Mouse (Mus musculus) Patski (cell line): ENCODE data around the gene Atp6v0a1. TPM values are rescaled to one million over a fixed set of nuclear protein-coding genes. Genes with fewer than 3 reads are reported as not detected.

Experiments used
- ATAC-seq: fragments of 100-300 bp; one replicate; pipeline ENCODE4 v1.8.0; 2021
- CTCF ChIA-PET: fragments of 350-600 bp; sonication (Branson Sonifier 250); formaldehyde crosslinking; loops from one replicate; lab custom pipeline; 2022; ENCODE audit warnings: inconsistent platforms; lab: Charles Lee
- POLR2A ChIA-PET: fragments of 350-600 bp; sonication (Branson Sonifier 250); formaldehyde crosslinking; loops from one replicate; lab custom pipeline; 2022; ENCODE audit warnings: antibody characterized with exemption, inconsistent platforms; lab: Charles Lee
- DNase-seq: peaks from one replicate; pipeline ENCODE4 v3.0.0-alpha.2; 2011; ENCODE audit warnings: low read depth, low spot score
- H3K27me3 ChIP-seq: fragments of 371-371 bp; one replicate; pipeline ENCODE4 v1.5.1; 2021
- CTCF ChIP-seq: fragments of 100-300 bp; IDR thresholded peaks from one replicate; pipeline ENCODE4 v1.5.1; 2021
- in situ Hi-C: fragments of 300-500 bp; cut with MboI; formaldehyde crosslinking; loops from 3 replicates; pipeline ENCODE4 v1.11.1; 2018; ENCODE audit warnings: low pct_unique_long_range_greater_than_20kb, mixed read lengths
- polyA plus RNA-seq: library from polyadenylated mRNA; unstranded; gene quantifications from one replicate; pipeline ENCODE4 v1.2.3, GENCODE M21; 2021

Gene Atp6v0a1
- polyA plus RNA-seq, 1 experiment from 2014 or later = 141 TPM

DNA sequence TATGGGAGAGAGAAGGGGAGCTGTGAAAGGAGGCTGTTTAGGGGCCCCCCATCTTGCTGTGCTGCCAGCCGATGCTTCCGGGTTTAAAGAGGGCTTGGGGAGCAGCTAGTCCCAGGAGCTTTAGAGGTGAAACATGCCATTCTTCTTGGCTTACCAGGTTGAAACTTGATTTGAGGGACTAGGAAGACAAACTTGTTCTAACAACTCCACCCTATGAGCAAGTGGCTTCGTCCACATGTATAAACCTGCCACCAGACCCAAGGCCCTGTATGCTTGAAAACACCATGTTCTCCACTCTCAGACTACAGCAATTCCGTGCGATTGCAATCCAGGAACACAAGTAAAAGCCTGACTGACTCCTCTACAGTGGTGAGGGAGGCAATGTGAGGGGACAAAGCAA, 93.8 kb downstream of the Atp6v0a1 start:
- ChIA-PET POLR2A (no interaction called here), CTCF (interaction anchor here (1.3 kb wide), 1 partner anchor 89 kb away, joined by 3 read pairs; no protein-coding TSS in a partner anchor)
- no peak for TF ChIP-seq CTCF
- ATAC-seq (no peak), DNase-seq (no peak)
- in situ Hi-C loops = no loop called here
- no peaks in the 10 kb centered on the region for H3K27me3 ChIP-seq

DNA sequence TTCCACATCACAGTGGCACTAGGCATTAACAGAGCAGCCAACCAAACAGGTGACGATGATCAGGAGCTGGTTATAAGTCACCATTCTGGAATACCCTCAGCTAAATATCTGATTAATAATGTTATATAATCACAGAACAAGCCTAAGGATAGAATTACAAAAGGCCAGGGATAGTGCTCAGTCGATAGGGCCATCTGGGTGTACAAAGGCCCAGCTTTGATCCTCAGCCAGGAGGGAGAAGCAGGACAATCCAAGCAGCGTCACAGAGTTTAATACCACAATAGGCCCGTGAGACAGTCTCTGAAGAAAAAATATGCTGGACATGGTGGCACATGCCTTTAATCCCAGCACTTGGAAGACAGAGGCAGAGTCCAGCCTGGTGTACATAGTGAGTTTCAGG, 100.1 kb downstream of the Atp6v0a1 start:
- ChIA-PET POLR2A (interaction anchor here (1.0 kb wide), 1 partner anchor 14 kb away, joined by 3 read pairs; the partner anchor contains the start of gene Psmc3ip), CTCF (interaction anchor here (0.9 to 1.4 kb wide), 2 partner anchors 61 to 67 kb away, joined by 3 read pairs; partner anchors contain the start of gene Cntnap1)
- ATAC-seq = no peak
- no peak for DNase-seq
- TF ChIP-seq CTCF = no peak
- H3K27me3 ChIP-seq = no peaks in the 10 kb centered on the region
- in situ Hi-C loops = no loop called here

DNA sequence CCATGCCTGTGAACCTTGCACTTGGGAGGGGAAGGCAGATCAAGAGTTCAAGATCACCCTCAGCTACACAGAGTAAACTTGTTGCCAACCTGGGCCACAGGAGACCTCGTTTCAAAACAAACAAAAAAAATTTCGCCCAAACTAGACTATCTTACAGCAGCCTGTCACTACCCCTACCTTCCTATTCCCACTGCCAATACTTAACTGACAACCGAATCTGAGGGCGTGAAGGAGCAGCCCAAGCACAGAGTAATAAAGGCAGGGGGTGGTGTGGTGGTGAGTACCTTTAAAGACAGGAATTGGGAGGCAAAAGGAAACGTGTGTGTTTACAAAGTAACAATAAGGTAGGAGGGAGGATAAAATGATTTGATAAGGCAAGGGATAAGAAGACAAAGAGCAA, 101.5 kb downstream of the Atp6v0a1 start:
- CTCF ChIA-PET = interaction anchor here (0.6 kb wide), 1 partner anchor 316 kb away, joined by 3 read pairs; no protein-coding TSS in a partner anchor
- POLR2A ChIA-PET = interaction anchor here (1.1 kb wide), 1 partner anchor 23 kb away, joined by 4 read pairs; no protein-coding TSS in a partner anchor
- in situ Hi-C loops = no loop called here

DNA sequence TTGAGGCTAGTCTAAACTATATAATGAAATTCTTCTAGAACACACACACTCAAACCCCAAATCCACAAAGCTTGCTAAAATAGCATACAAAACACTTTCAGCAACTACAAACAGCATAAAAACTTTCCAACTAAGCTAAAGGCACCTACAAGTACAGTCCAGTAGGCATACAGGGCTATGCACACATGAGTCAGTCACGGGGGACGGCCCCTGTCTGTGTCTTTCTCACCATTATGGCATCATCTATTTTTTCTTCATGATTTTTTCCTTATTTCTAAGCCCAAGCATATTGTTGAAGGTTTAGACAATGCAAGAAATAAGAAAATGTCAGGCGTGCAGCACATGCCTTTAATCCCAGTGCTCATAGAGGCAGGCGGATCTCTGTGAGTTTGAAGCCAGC, 101.9 kb downstream of the Atp6v0a1 start:
- POLR2A ChIA-PET = interaction anchor here (1.1 kb wide), 1 partner anchor 23 kb away, joined by 4 read pairs; no protein-coding TSS in a partner anchor
- TF ChIP-seq CTCF = no peak
- CTCF ChIA-PET = interaction anchor here (0.6 kb wide), 1 partner anchor 316 kb away, joined by 3 read pairs; no protein-coding TSS in a partner anchor
- in situ Hi-C loops = no loop called here
- H3K27me3 ChIP-seq = no peaks in the 10 kb centered on the region
- no peak for ATAC-seq
- DNase-seq = no peak

More for the DNA sequence above, 101.5 kb downstream of the Atp6v0a1 start:
- no peaks in the 10 kb centered on the region for H3K27me3 ChIP-seq
- DNase-seq = no peak
- ATAC-seq = no peak
- TF ChIP-seq CTCF = no peak

DNA sequence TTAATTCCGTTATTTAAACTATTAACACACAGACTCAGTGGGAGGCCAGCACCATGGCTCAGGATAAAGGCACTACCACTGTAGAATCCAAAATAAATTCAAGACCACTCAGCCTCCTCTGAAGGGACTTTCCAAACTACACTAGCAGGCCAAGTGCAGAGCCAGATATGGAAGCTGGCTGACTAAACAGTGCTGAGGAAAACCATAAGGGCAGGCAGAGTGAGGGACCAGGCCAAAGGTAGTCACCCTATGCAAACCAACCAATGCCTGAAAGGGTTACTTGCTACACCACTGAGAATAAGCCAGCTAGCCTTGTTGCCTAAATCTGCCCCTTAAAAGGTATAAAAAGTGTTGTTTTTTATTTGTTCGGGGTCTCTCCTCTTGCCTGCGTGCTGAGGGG, 102.9 kb downstream of the Atp6v0a1 start:
- ChIA-PET CTCF (no interaction called here), POLR2A (no interaction called here)
- no peak for TF ChIP-seq CTCF
- H3K27me3 ChIP-seq = no peaks in the 10 kb centered on the region
- in situ Hi-C loops = no loop called here
- no peak for DNase-seq
- no peak for ATAC-seq

Other genes starting within 250 kb of the Atp6v0a1 start
- gene Kcnh4, start 249.5 kb upstream of the Atp6v0a1 start, polyA plus RNA-seq = 0.01 TPM
- not detected for gene Hcrt, start 246.5 kb upstream of the Atp6v0a1 start, polyA plus RNA-seq
- 24.7 TPM for gene Ghdc, start 238.5 kb upstream of the Atp6v0a1 start, polyA plus RNA-seq
- 26.8 TPM for gene Stat5b, start 158.7 kb upstream of the Atp6v0a1 start, polyA plus RNA-seq
- gene Stat5a, start 150.1 kb upstream of the Atp6v0a1 start, polyA plus RNA-seq = 14.4 TPM
- 152 TPM for gene Stat3, start 69.9 kb upstream of the Atp6v0a1 start, polyA plus RNA-seq
- gene Cavin1, start 38.6 kb upstream of the Atp6v0a1 start, polyA plus RNA-seq = 211 TPM
- 46.4 TPM for gene Naglu, start 60.6 kb downstream of the Atp6v0a1 start, polyA plus RNA-seq
- gene Hsd17b1, start 69.0 kb downstream of the Atp6v0a1 start, polyA plus RNA-seq = 0.83 TPM
- gene Coasy, start 73.1 kb downstream of the Atp6v0a1 start, polyA plus RNA-seq = 45.7 TPM
- 44.5 TPM for gene Mlx, start 77.8 kb downstream of the Atp6v0a1 start, polyA plus RNA-seq
- 20.6 TPM for gene Psmc3ip, start 86.0 kb downstream of the Atp6v0a1 start, polyA plus RNA-seq
- 72.2 TPM for gene Retreg3, start 110.4 kb downstream of the Atp6v0a1 start, polyA plus RNA-seq
- 70.2 TPM for gene Tubg1, start 110.5 kb downstream of the Atp6v0a1 start, polyA plus RNA-seq
- gene Tubg2, start 146.5 kb downstream of the Atp6v0a1 start, polyA plus RNA-seq = 3.5 TPM
- 10.8 TPM for gene Cntnap1, start 161.1 kb downstream of the Atp6v0a1 start, polyA plus RNA-seq
- 33.3 TPM for gene Plekhh3, start 161.9 kb downstream of the Atp6v0a1 start, polyA plus RNA-seq
- gene Ccr10, start 166.0 kb downstream of the Atp6v0a1 start, polyA plus RNA-seq = 0.95 TPM
- 52.0 TPM for gene Ezh1, start 217.0 kb downstream of the Atp6v0a1 start, polyA plus RNA-seq
- gene Ramp2, start 236.6 kb downstream of the Atp6v0a1 start, polyA plus RNA-seq = 27.3 TPM
- gene Vps25, start 244.3 kb downstream of the Atp6v0a1 start, polyA plus RNA-seq = 104 TPM